Mouse (Mus musculus) ES-Bruce4 (cell line): ENCODE data around the gene Zc3h18.

Experiments used
- CTCF ChIP-seq: IDR thresholded peaks from one replicate; pipeline ENCODE4 v1.8.1; 2011; ENCODE audit warnings: low read depth, low read length
- POLR2A ChIP-seq: IDR thresholded peaks from one replicate; pipeline ENCODE4 v1.8.1; 2011; ENCODE audit warnings: low read length; ENCODE audit not compliant: insufficient read depth

GRCm38 (mm10) chr8:122360696-122361416 is 15.6 kb upstream of the Zc3h18 start, which contains the start of gene Trhr2:
- TF ChIP-seq CTCF (no peak), POLR2A (no peak)
